Mouse (Mus musculus): Measurements from ENCODE around the gene Cdh1. TPM values are rescaled to one million over a fixed set of nuclear protein-coding genes. Genes with fewer than 3 reads are reported as not detected.

The Cdh1 gene
- polyA plus RNA-seq, 2 experiments = 11.4 to 14.8 TPM

DNA sequence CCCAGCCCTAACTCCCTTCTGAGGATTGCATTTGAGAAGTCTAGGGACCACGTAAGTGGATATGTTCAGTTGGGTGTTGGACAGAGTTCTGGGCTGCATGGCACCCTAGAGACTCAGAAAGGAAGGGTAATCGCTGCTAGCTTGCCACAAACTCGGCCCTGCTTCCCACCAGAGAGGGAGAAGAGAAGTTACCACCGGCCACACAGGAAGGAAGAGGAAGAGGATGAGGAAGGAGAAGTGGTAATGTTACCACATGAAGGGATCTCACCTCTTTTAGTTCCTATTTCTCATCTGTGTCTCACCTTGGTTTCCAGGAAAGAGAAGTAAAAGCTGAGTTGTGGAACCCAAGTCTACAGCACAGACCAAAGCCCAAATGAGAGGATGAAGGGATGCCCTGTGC, 28.9 kb upstream of the Cdh1 start:
- Histone ChIP-seq H3K27ac (no peak overlapping the region), H3K4me3 (ENCODE audit: insufficient read depth in 1 of 2, low read depth in 2 of 2, low read length in 2 of 2) (no peak overlapping the region), H3K27me3 (ENCODE audit: control insufficient read depth, insufficient read depth, low read length) (no peaks in the 10 kb centered on the region), H3K4me2 (ENCODE audit: low read depth) (no peak overlapping the region), H3K36me3 (replicated peaks; ENCODE audit: control insufficient read depth, insufficient read depth, low read depth) (no peaks in the 10 kb centered on the region), H3K9me3 (ENCODE audit: control insufficient read depth, low read length) (no peaks in the 10 kb centered on the region), H3K4me1 (replicated peaks; ENCODE audit: control insufficient read depth in 2 of 2, insufficient read depth in 2 of 2, low read length in 1 of 2) (peaks cover 0 to 9% of the 10 kb centered on the region in 2 experiments; a peak in 2 of 4 replicates), H3K9ac (replicated peaks) (no peak overlapping the region)
- no peak for TF ChIP-seq EP300 (IDR thresholded peaks at IDR 0.05; ENCODE audit: low read depth)
- no peak for TF ChIP-seq CTCF (IDR thresholded peaks at IDR 0.05; ENCODE audit: low read depth)
- no peak for DNase-seq (ENCODE audit: low read depth in 3 of 3, low spot score in 3 of 3)
- no peak for ATAC-seq (ENCODE audit: insufficient read depth)
- 22% methylated on average over 4 of the region's 4 CpGs for WGBS (ENCODE audit: insufficient replicate concordance)

DNA sequence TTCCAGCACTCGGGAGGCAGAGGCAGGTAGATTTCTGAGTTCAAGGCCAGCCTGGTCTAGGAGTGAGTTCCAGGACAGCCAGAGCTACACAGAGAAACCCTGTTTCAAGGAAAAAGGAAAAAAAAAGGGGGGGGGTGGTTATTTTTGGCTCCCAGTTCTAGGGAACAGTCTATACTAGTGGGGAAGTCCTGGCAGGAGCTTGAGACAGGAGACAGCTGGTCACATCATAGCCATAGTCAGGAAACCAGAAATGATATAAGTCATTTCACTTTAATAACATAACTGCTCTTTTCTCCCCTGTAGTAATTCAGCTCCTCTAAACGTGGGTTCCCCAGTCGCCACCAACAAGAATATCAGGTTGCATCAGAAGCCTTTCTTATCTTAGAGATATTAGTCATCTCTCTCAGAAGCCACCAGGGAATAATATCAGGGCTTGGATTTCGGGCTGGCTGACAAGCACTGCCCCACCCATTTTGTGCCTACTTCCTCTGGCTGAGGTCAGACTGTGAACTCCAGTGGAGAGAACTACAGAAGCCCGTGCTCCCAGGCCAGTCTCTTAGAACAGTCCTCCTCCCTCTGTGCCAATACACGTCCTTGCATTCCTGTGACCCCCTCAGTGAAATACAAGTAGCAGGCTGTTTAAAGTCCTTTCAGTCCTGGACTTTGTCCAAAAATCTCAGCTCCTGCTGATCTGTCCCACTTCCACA, 26.1 kb upstream of the Cdh1 start:
- no peak for TF ChIP-seq CTCF (IDR thresholded peaks at IDR 0.05; ENCODE audit: low read depth)
- no peak for TF ChIP-seq EP300 (IDR thresholded peaks at IDR 0.05; ENCODE audit: low read depth)
- Histone ChIP-seq H3K4me1 (replicated peaks; ENCODE audit: control insufficient read depth in 2 of 2, insufficient read depth in 2 of 2, low read length in 1 of 2) (peaks cover 0 to 7% of the 10 kb centered on the region in 2 experiments; a peak in 2 of 4 replicates), H3K27ac (no peak overlapping the region), H3K9me3 (ENCODE audit: control insufficient read depth, low read length) (no peaks in the 10 kb centered on the region), H3K9ac (replicated peaks) (no peak overlapping the region), H3K27me3 (ENCODE audit: control insufficient read depth, insufficient read depth, low read length) (no peaks in the 10 kb centered on the region), H3K36me3 (replicated peaks; ENCODE audit: control insufficient read depth, insufficient read depth, low read depth) (no peaks in the 10 kb centered on the region), H3K4me2 (ENCODE audit: low read depth) (no peak overlapping the region), H3K4me3 (ENCODE audit: insufficient read depth in 1 of 2, low read depth in 2 of 2, low read length in 2 of 2) (no peak overlapping the region)
- DNase-seq (ENCODE audit: low read depth in 3 of 3, low spot score in 3 of 3) = no peak
- WGBS (ENCODE audit: insufficient replicate concordance) = 15% methylated on average over 6 of the region's 6 CpGs
- ATAC-seq (ENCODE audit: insufficient read depth) = no peak

DNA sequence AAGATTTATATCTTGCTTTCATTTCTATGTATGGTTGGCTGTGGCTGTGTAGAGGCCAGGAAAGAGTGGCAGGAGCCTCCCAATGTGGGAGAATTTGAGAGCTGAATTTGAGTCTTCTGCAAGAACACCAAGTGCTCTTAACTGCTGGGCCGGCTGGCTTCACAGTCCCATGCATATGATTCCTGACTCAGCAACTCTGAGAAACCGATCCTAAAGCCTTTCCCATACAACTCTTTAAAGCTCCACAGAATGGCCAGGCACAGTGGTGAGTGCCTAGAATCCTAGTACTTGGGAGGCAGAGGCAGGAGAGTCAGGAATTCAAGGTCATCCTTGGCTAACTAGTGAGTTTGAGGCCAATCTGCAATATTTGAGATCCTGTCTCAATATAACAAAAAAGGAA, 23.6 kb upstream of the Cdh1 start:
- H3K9me3 ChIP-seq (ENCODE audit: control insufficient read depth, low read length) = no peaks in the 10 kb centered on the region
- H3K36me3 ChIP-seq (replicated peaks; ENCODE audit: control insufficient read depth, insufficient read depth, low read depth) = no peaks in the 10 kb centered on the region
- H3K4me3 ChIP-seq (ENCODE audit: insufficient read depth in 1 of 2, low read depth in 2 of 2, low read length in 2 of 2) = no peak overlapping the region
- H3K4me2 ChIP-seq (ENCODE audit: low read depth) = no peak overlapping the region
- no peak for TF ChIP-seq EP300 (IDR thresholded peaks at IDR 0.05; ENCODE audit: low read depth)
- H3K9ac ChIP-seq (replicated peaks) = no peak overlapping the region
- H3K4me1 ChIP-seq (replicated peaks; ENCODE audit: control insufficient read depth in 2 of 2, insufficient read depth in 2 of 2, low read length in 1 of 2) = peaks cover 0 to 6% of the 10 kb centered on the region in 2 experiments; a peak in 2 of 4 replicates
- ATAC-seq (ENCODE audit: insufficient read depth) = no peak
- H3K27ac ChIP-seq = no peak overlapping the region
- WGBS (ENCODE audit: insufficient replicate concordance) = 52% methylated on average over 2 of the region's 2 CpGs
- H3K27me3 ChIP-seq (ENCODE audit: control insufficient read depth, insufficient read depth, low read length) = no peaks in the 10 kb centered on the region
- DNase-seq (ENCODE audit: low read depth in 3 of 3, low spot score in 3 of 3) = no peak

DNA sequence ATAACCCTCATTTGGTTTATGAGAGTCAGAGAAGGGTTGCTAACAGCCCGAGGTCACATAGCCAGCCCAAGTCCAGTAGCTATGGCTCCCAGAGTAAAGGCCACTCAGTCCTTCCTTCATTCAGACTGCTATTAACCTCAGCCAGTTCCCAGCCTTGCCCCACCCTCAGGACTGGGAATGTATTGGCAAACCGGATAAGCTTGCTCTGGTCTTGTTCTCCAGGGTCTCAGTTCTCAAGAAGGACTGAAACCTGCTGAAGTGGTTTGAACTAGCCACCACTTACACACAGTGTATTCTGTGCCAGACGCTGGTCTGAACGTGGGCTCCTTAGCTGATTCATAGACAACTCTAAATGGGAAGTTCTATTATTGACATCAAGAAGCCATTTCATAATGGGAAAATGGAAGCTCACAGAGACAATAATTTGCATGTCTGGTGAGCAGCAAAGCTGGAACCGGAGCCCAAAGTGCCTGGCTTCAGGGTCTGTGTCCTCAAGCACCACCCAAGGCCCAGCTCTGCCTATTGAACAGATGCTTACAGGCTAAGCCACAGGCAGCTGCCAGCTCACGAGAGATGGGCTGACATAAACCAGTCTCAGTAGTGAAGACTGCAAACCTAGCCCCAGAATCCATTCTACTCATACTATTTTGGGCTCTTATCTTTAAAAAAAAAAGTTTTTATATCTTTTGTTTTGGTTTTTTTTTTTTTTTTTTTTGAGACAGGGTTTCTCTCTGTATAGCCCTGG, 21.6 kb upstream of the Cdh1 start:
- no peak for DNase-seq (ENCODE audit: low read depth in 3 of 3, low spot score in 3 of 3)
- Histone ChIP-seq H3K27me3 (ENCODE audit: control insufficient read depth, insufficient read depth, low read length) (no peaks in the 10 kb centered on the region), H3K9me3 (ENCODE audit: control insufficient read depth, low read length) (no peaks in the 10 kb centered on the region), H3K27ac (no peak overlapping the region), H3K4me2 (ENCODE audit: low read depth) (no peak overlapping the region), H3K9ac (replicated peaks) (no peak overlapping the region), H3K4me1 (replicated peaks; ENCODE audit: control insufficient read depth in 2 of 2, insufficient read depth in 2 of 2, low read length in 1 of 2) (peaks cover 0 to 8% of the 10 kb centered on the region in 2 experiments; a peak in 2 of 4 replicates), H3K4me3 (ENCODE audit: insufficient read depth in 1 of 2, low read depth in 2 of 2, low read length in 2 of 2) (no peak overlapping the region), H3K36me3 (replicated peaks; ENCODE audit: control insufficient read depth, insufficient read depth, low read depth) (no peaks in the 10 kb centered on the region)
- TF ChIP-seq CTCF (IDR thresholded peaks at IDR 0.05; ENCODE audit: low read depth) = no peak
- TF ChIP-seq EP300 (IDR thresholded peaks at IDR 0.05; ENCODE audit: low read depth) = no peak
- ATAC-seq (ENCODE audit: insufficient read depth) = no peak
- WGBS (ENCODE audit: insufficient replicate concordance) = 45% methylated on average over 6 of the region's 6 CpGs

DNA sequence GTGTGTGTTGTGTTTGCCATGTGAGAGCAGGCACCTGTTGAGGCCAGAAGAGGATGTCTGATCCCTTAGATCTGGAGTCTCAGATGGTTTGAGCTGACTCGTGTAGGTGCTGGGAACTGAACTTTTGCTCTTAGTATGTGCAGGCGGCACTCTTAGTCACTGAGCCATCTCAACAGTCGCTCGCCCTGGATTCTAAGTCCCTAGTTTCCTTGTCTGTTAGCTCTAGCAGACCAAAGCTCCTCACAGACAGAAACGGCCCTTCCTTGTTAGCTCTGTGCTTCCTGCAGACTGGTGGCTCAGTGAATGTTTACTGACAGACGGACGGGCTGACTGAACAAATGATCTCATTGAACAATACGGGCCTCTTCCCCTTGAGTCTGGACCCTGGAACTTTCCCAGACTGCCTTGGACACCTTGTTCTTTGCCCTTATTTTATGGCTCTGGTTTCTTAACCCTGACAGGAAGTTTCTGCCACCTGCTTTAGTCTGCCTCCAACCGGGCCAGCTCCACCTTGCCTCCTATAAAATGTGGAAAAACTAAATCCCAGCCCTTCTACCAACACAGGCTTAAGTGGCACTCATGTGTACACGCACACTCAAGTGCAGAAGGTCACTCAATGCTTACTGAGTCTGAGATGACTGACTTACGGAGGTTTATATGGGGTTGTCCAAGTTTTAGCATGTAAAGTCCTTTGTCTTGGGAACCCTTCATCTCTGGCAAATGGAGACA, 18.0 kb upstream of the Cdh1 start:
- H3K4me1 ChIP-seq (replicated peaks; ENCODE audit: control insufficient read depth in 2 of 2, insufficient read depth in 2 of 2, low read length in 1 of 2) = peaks cover 0 to 6% of the 10 kb centered on the region in 2 experiments; a peak in 2 of 4 replicates
- WGBS (ENCODE audit: insufficient replicate concordance) = 40% methylated on average over 11 of the region's 11 CpGs
- H3K27me3 ChIP-seq (ENCODE audit: control insufficient read depth, insufficient read depth, low read length) = no peaks in the 10 kb centered on the region
- H3K4me2 ChIP-seq (ENCODE audit: low read depth) = no peak overlapping the region
- no peak for ATAC-seq (ENCODE audit: insufficient read depth)
- H3K9me3 ChIP-seq (ENCODE audit: control insufficient read depth, low read length) = no peaks in the 10 kb centered on the region
- H3K4me3 ChIP-seq (ENCODE audit: insufficient read depth in 1 of 2, low read depth in 2 of 2, low read length in 2 of 2) = no peak overlapping the region
- no peak for TF ChIP-seq CTCF (IDR thresholded peaks at IDR 0.05; ENCODE audit: low read depth)
- TF ChIP-seq EP300 (IDR thresholded peaks at IDR 0.05; ENCODE audit: low read depth) = no peak
- H3K36me3 ChIP-seq (replicated peaks; ENCODE audit: control insufficient read depth, insufficient read depth, low read depth) = no peaks in the 10 kb centered on the region
- no peak for DNase-seq (ENCODE audit: low read depth in 3 of 3, low spot score in 3 of 3)
- no peak overlapping the region for H3K9ac ChIP-seq (replicated peaks)
- H3K27ac ChIP-seq = no peak overlapping the region

Measured in liver, embryonic 14.5 days (tissue).